Mouse (Mus musculus) lung, postnatal 0 days (tissue): ENCODE results near the gene Rnd3.

Source experiments
- CTCF ChIP-seq: IDR thresholded peaks from 2 replicates; pipeline ENCODE4 v1.5.1; 2016; ENCODE audit warnings: antibody characterized with exemption, mild to moderate bottlenecking
- EP300 ChIP-seq: IDR thresholded peaks from 2 replicates; pipeline ENCODE4 v1.6.1; 2016; ENCODE audit warnings: antibody characterized with exemption, mild to moderate bottlenecking, control low read depth

- TF ChIP-seq CTCF (no peak), EP300 (no peak)
Measured at GRCm38 (mm10) chr2:51128090-51128489, 20.8 kb downstream of the Rnd3 start.
